Mouse (Mus musculus) G1E (cell line): ENCODE data around the gene Dnajc11. TPM values are rescaled to one million over a fixed set of nuclear protein-coding genes. Genes with fewer than 3 reads are reported as not detected.
A peak's percentile ranks its signal among the peaks of the same experiment; 100 is the strongest.

ENCODE experiments used
- ATAC-seq: 2 replicates; pipeline ENCODE4 v1.8.0; 2016; ENCODE audit warnings: mild to moderate bottlenecking; ENCODE audit not compliant: insufficient number of reproducible peaks, poor library complexity, low FRiP score, severe bottlenecking; ENCODE audit errors: extremely low read depth
- DNase-seq: peaks from one replicate; pipeline ENCODE4 v3.0.0; 2012; ENCODE audit warnings: low spot score
- H3K27me3 ChIP-seq: 2 replicates; pipeline ENCODE4 v1.6.1; 2012; ENCODE audit warnings: mild to moderate bottlenecking, low read length, inconsistent platforms; ENCODE audit not compliant: insufficient read depth
- H3K36me3 ChIP-seq: replicated peaks from 2 replicates; pipeline ENCODE3; 2012; ENCODE audit warnings: mild to moderate bottlenecking, inconsistent platforms
- H3K4me1 ChIP-seq: 2 replicates; pipeline ENCODE4 v1.6.1; 2012; ENCODE audit warnings: low read depth, low read length, inconsistent platforms, mixed read lengths; ENCODE audit not compliant: insufficient read depth
- H3K4me3 ChIP-seq: 2 replicates; pipeline ENCODE4 v1.5.1; 2012; ENCODE audit warnings: low read depth, mild to moderate bottlenecking, inconsistent platforms, low read length, moderate library complexity, mixed read lengths
- H3K9me3 ChIP-seq: replicated peaks from 2 replicates; pipeline ENCODE4 v1.6.1; 2012; ENCODE audit warnings: inconsistent platforms
- CTCF ChIP-seq: IDR thresholded peaks from 2 replicates; pipeline ENCODE4 v1.5.1; 2012; ENCODE audit warnings: low read depth, low read length, inconsistent platforms, mixed read lengths
- GATA1 ChIP-seq: IDR thresholded peaks from 2 replicates; pipeline ENCODE4 v1.6.1; 2012; ENCODE audit warnings: borderline replicate concordance, low read length, inconsistent platforms, mixed read lengths
- GATA2 ChIP-seq: IDR thresholded peaks from 2 replicates; pipeline ENCODE4 v1.6.1; 2012; ENCODE audit warnings: low read depth, low read length, inconsistent platforms, borderline replicate concordance
- POLR2AphosphoS5 ChIP-seq: IDR thresholded peaks from 2 replicates; pipeline ENCODE4 v1.6.1; 2012; ENCODE audit warnings: low read depth, low read length, inconsistent platforms; ENCODE audit not compliant: insufficient replicate concordance
- TAL1 ChIP-seq: conservative IDR thresholded peaks from 2 replicates; pipeline ENCODE4 v1.6.1; 2012; ENCODE audit warnings: low read depth, low read length, inconsistent platforms, mixed read lengths
- polyA plus RNA-seq: library from polyadenylated mRNA; stranded (reverse); fragments of >175 nt; gene quantifications from 2 replicates; pipeline ENCODE4 v1.2.3, GENCODE M21; 2012
- total RNA-seq, 2 experiments: library from RNA; stranded (forward) in 1 of 2; stranded (reverse) in 1 of 2; fragments of 200-1000 nt in 1 of 2; fragments of >200 nt in 1 of 2; fragmentation: Nextera tagmentation in 1 of 2; gene quantifications; 2 replicates each; pipeline ENCODE4 v1.2.3; 2014 to 2017

Dnajc11 gene
- total and polyA plus RNA-seq, 3 experiments, result 51.1 to 97.1 (median 67.2) TPM

DNA sequence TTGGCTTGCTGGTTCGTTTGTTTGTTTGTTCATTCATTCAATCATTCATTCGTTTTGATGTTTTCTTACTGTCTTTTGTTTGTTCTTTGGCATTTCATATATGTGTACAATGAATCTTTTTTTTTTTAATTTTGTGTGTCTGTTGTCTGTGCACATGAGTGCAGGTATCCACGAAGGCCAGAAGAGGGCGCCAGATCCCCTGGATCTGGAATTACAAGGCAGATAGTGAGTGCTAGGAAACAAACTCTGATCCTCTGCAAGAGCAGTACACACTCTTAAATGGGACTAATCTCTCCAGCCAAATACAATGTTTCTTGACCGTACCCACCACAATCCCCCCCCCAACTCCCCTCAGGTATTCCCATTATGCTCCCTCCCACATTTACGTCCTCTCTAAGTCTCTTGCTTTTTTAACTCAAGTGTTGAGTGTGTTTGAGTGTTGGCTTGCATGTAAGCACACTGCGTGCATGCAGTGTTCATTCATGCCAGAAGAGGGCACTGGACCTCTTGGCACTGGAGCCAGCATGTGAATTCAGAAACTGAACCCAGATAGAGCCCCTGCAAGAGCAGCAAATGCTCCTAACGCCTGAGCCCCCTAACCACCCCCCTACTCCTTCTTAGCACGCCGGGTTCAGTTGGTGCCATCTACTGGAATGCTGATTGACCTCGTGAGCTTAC, 33.6 kb upstream of the Dnajc11 start:
- DNase-seq (no peak), ATAC-seq (no peak)
- H3K4me1 ChIP-seq, result no peaks in the 10 kb centered on the region

GRCm38 (mm10) chr4:151900735-151901134, 32.8 kb upstream of the Dnajc11 start:
- DNase-seq, result no peak
- Histone ChIP-seq H3K9me3 (no peaks in the 10 kb centered on the region), H3K4me3 (no peak overlapping the region), H3K36me3 (no peaks in the 10 kb centered on the region), H3K27me3 (no peaks in the 10 kb centered on the region), H3K4me1 (no peaks in the 10 kb centered on the region)
- TF ChIP-seq TAL1 (no peak), GATA1 (no peak), POLR2AphosphoS5 (no peak), CTCF (no peak), GATA2 (no peak)
- ATAC-seq, result no peak

More for the DNA sequence above, 33.6 kb upstream of the Dnajc11 start:
- Histone ChIP-seq H3K27me3 (no peaks in the 10 kb centered on the region), H3K9me3 (no peaks in the 10 kb centered on the region), H3K36me3 (no peaks in the 10 kb centered on the region), H3K4me3 (no peak overlapping the region)
- no peak for TF ChIP-seq GATA1
- 0 out of 2 replicates have a peak, but pooled peaks have one; percentile 3 for TF ChIP-seq CTCF

- no peak for DNase-seq
- no peaks in the 10 kb centered on the region for H3K4me1 ChIP-seq
- H3K9me3 ChIP-seq, result no peaks in the 10 kb centered on the region
- TF ChIP-seq CTCF (0 out of 2 replicates have a peak, but pooled peaks have one; percentile 23), GATA2 (no peak)
- no peaks in the 10 kb centered on the region for H3K36me3 ChIP-seq
- ATAC-seq, result no peak
- H3K4me3 ChIP-seq, result no peak overlapping the region
- no peaks in the 10 kb centered on the region for H3K27me3 ChIP-seq
Measured at GRCm38 (mm10) chr4:151901422-151901821, 32.1 kb upstream of the Dnajc11 start.

- Histone ChIP-seq H3K4me1 (no peaks in the 10 kb centered on the region), H3K27me3 (0 out of 2 replicates have a peak, but pooled peaks cover 2% of the 10 kb centered on the region), H3K9me3 (no peaks in the 10 kb centered on the region), H3K4me3 (no peak overlapping the region), H3K36me3 (no peaks in the 10 kb centered on the region)
- DNase-seq (no peak), ATAC-seq (no peak)
- TF ChIP-seq CTCF (no peak), GATA2 (no peak), GATA1 (no peak), TAL1 (no peak), POLR2AphosphoS5 (no peak)
Measured at GRCm38 (mm10) chr4:151902046-151902688, 31.3 kb upstream of the Dnajc11 start.

GRCm38 (mm10) chr4:151902689-151903241, 30.7 kb upstream of the Dnajc11 start:
- TF ChIP-seq CTCF (no peak), GATA1 (no peak), TAL1 (no peak), GATA2 (no peak), POLR2AphosphoS5 (no peak)
- H3K36me3 ChIP-seq, result no peaks in the 10 kb centered on the region
- H3K4me1 ChIP-seq, result no peaks in the 10 kb centered on the region
- H3K27me3 ChIP-seq, result 0 out of 2 replicates have a peak, but pooled peaks cover 2% of the 10 kb centered on the region
- DNase-seq, result no peak
- ATAC-seq, result no peak
- H3K9me3 ChIP-seq, result no peaks in the 10 kb centered on the region
- no peak overlapping the region for H3K4me3 ChIP-seq

DNA sequence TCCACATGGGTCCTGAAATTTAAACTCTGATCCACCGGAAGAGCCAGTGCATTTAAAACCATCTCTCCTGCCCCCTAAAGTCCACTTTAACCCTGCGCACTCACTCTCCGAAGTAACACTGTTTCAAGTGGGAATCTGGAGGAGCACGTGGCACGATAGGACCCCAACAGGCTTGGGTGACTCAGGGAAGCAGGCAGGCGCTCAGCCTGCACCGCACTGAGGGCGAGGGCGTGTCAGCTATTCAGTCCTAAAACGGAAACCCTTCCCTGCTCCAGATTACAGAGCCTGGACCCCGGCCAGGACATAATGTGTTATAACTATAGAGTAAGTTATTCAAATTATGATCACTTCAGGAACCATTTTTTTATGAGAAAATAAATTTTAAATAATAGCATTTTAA, 29.4 kb upstream of the Dnajc11 start:
- Histone ChIP-seq H3K27me3 (peaks cover 5% of the 10 kb centered on the region; the same call in 1 of the 2 replicates), H3K36me3 (no peaks in the 10 kb centered on the region), H3K4me3 (no peak overlapping the region), H3K4me1 (no peaks in the 10 kb centered on the region), H3K9me3 (no peaks in the 10 kb centered on the region)
- ATAC-seq (no peak), DNase-seq (no peak)
- TF ChIP-seq CTCF, result no peak
- no peak for TF ChIP-seq GATA2
- no peak for TF ChIP-seq TAL1
- TF ChIP-seq POLR2AphosphoS5, result no peak
- TF ChIP-seq GATA1, result no peak
